Mouse (Mus musculus): Measurements from ENCODE around the gene E330021D16Rik. TPM values are rescaled to one million over a fixed set of nuclear protein-coding genes. Genes with fewer than 3 reads are reported as not detected.
A peak's percentile ranks its signal among the peaks of the same experiment; 100 is the strongest.
"Not testable (repeated sequence)": the region's sequence is repeated elsewhere in the genome, so short reads cannot be mapped to it uniquely, and the experiment has no call there.

E330021D16Rik gene
- total RNA-seq (2021): not detected

DNA sequence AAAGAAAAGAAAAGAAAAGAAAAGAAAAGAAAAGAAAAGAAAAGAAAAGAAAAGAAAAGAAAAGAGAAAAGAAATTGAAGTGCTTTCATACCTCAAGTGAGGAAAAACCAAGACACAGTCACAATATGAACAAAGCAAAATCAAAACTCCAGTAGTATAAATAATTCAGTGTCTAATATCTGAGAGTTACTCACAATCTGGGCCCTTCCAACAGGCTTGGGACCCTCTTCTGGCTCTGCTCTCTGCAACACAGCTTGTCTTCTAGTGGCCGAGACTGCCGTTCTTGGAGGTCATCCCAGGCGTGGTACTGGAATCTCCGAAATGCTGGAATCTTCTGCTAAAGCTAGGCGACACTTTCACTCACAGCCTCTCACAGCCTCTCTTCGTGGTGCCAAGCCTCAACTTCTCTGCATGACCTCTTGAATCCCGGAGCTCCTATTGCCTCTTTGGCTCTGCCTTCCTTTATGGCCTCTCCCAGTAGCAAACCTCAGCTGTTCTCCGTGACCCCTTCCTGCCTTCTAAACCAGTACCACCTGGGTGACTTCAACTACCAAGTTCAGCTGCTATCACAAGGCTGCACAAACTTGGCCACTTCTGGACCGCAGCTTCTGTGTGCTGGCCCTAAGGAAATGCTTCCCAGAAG, at the start of gene E330021D16Rik:
Gene E330021D16Rik, minus strand, starts transcription at position 437 of the 643 bp plus-strand sequence.
- DNase-seq: no peak
- intact Hi-C loops (cut with DNase I): no loop called here

- DNase-seq: no peak
- intact Hi-C loops (cut with DNase I): loop anchor here (2.0 kb wide), 1 partner anchor 42 kb away; no protein-coding TSS in a partner anchor
Measured at GRCm38 (mm10) chr6:136465021-136465420, 49.7 kb upstream of the E330021D16Rik start.

DNA sequence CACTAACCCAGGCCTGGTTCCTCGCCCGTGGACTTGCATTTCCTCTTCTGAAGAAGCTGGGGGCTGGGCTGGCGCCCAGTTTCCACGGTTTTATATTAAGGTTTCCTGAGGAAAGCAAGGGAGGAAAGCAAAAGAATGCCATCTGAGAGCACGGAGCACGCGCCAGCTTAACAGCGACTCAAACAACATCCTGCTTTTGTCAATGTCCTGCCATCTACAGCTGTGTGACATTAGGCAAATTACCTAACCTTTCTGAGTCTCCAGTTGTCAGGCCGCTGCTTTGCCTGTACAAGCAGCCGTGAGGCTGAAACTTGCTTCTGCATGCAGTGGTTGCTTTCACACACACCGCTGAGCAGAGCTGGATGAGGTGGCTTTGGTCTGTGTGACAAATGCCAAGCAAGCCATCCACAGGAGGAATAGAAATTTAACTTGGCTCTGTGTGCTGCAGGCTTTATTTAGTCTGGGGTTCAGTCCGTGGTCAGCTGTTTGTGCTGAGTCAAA, 48.8 kb upstream of the E330021D16Rik start:
- intact Hi-C loops (cut with DNase I): loop anchor here (2.0 kb wide), 1 partner anchor 41 kb away; no protein-coding TSS in a partner anchor

GRCm38 (mm10) chr6:136463491-136463890, 48.1 kb upstream of the E330021D16Rik start:
- intact Hi-C loops (cut with DNase I): no loop called here
- no peak for DNase-seq

More for the DNA sequence above, 48.8 kb upstream of the E330021D16Rik start:
- peak; percentile 28 to 41 for DNase-seq

DNA sequence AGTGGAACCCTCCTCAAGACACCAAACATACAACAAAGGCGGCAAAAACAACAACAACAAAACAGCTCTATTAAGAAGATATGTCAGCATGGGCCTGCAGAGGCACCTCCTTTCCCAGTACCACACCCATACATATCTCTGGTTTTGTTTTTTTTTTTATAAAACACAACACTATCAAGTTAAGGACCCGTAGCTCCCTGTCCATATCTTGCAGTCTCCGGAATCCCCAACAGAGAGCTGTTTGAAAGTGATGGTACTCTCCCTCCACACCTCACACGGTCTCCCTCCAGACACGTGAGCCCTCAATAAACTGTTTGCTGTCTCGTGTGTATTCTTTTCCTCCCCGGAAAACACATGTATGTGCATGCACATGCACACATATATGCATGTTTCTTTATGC, 43.8 kb upstream of the E330021D16Rik start:
- DNase-seq: no peak
- intact Hi-C loops (cut with DNase I): no loop called here

GRCm38 (mm10) chr6:136456302-136456701, 40.9 kb upstream of the E330021D16Rik start:
- intact Hi-C loops (cut with DNase I): no loop called here
- no peak for DNase-seq

DNA sequence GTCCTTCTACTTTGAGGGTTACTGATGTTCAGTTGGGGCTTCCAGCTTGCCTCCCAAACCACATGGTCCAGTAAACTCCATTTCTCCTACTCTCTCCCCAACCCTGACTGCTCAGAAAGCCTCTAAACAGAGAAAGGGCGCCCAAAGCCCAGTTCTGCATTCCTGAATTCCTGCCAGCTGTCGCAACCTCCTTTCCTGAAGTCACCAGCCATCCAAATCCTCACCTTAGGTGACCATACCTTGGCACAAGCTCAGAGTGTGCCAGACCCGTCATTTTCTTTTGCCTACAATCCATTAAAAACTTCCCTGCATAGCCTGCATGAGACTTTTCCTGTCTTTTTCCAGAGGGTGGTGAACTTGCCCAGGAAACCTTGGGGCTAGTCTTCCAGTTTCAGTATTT, 40.3 kb upstream of the E330021D16Rik start:
- intact Hi-C loops (cut with DNase I): no loop called here
- peak in 1 of 2 experiments; percentile 41 for DNase-seq

DNA sequence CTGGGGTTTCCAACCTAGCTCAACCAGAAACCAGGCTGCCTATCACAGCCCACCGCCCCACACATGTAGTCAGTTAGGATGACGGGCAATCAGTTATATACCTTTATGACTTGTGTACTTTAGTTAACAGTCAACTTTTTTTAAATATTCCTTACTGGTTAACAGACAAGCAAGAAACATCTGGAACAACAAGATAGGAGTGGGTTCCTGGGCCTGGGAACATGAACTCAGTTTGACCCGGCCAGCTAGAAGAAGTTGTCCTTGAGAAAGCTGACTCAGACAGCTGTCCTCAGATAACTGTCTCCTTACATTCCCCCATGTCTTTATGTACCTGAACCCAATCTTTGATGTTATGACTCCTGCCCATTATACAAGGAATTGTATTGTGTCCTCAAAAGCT, 37.3 kb upstream of the E330021D16Rik start:
- no peak for DNase-seq

GRCm38 (mm10) chr6:136450863-136451262, 35.5 kb upstream of the E330021D16Rik start:
- intact Hi-C loops (cut with DNase I): no loop called here
- no peak for DNase-seq

More for the DNA sequence above, 37.3 kb upstream of the E330021D16Rik start:
- intact Hi-C loops (cut with DNase I): no loop called here

DNA sequence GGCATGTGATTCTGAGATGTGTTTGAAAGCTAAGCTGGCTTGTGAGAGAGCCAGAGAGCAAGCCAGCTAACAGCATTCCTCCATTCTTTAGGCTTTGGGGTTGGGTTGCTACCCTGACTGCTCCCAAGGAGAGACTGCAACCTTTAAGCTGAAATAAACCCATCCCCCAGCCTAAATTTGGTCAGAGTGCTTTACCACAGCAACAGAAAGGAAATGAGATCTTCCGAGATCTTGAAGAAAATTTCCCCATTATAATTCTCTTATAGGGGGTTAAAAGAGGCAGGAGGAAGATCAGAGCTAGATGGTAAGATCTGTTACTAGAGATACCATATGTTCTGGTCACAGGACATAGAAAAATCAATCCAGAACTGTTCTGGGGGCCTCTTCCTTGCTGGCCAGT, 34.6 kb upstream of the E330021D16Rik start:
- intact Hi-C loops (cut with DNase I): no loop called here
- no peak for DNase-seq

DNA sequence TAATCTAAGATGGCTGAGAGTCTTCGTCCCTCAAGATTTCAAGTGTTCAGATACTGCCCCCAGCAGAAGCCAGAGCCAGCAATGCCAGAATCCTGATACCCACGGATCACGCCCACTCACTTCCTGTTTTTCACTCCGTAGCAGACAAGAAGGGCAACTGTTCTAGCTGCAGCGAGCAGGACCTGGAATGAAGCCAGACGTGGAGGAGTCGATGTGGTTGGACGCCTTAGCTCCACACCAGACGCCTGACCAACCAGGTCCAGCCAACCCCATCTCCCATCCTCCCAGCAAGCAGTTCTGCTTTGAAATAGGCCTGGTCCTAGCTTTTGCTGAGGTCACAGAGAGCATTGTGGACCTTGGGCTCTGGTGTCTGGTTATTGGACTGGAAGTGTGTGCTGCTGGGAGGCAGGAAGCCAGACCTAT, 33.9 kb upstream of the E330021D16Rik start:
- peak; percentile 53 to 59 for DNase-seq
- intact Hi-C loops (cut with DNase I): no loop called here

DNA sequence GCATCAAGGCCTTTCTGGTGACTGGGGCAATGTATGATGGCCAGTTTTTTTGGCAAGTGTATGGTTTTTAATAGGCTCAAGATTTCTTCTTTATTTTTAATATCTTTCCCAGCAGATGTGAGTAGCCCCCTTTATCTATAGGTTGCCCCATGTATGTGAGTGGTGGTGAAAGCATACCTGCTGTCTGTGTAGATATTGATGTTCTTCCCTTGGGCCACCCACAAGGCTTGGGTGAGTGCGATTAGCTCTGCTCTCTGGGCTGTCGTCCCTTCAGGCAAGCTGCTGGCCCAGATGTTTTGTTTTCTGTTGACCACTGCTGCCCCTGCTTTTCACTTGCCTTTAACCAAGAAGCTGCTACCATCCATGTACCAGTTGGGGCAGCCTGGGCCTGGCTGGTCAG, 23.8 kb upstream of the E330021D16Rik start:
- DNase-seq; intact Hi-C loops (cut with DNase I): not testable (repeated sequence)

DNA sequence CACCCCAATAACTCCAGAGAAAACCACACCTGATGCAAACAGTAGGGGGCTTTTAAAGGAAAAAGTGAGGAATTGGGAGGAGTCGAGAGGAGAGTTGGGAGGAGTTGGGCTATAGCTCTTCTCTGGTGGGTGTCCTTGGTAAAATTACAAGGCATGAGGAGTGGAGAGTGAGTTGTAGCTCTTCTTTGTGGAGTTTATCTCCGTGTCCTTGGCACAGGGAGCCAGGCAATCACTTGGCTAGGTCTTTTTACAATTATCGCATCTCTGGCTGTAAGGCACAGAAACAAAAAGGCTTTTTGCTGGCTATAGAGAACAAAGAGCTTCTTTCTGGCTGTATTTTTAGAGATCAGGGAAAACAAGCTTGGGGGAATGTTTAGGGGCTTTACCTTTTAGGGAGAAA, 20.8 kb upstream of the E330021D16Rik start:
- DNase-seq; intact Hi-C loops (cut with DNase I): not testable (repeated sequence)

- intact Hi-C loops (cut with DNase I): no loop called here
- no peak for DNase-seq
Measured at GRCm38 (mm10) chr6:136433573-136433972, 18.2 kb upstream of the E330021D16Rik start.

- intact Hi-C loops (cut with DNase I): no loop called here
- no peak for DNase-seq
Measured at GRCm38 (mm10) chr6:136431896-136432248, 16.5 kb upstream of the E330021D16Rik start.

GRCm38 (mm10) chr6:136431169-136431895, 16.0 kb upstream of the E330021D16Rik start:
- intact Hi-C loops (cut with DNase I): no loop called here
- DNase-seq: no peak

- no peak for DNase-seq
- intact Hi-C loops (cut with DNase I): no loop called here
Measured at GRCm38 (mm10) chr6:136429441-136429840, 14.1 kb upstream of the E330021D16Rik start.

- intact Hi-C loops (cut with DNase I): no loop called here
Measured at GRCm38 (mm10) chr6:136428412-136428811, 13.0 kb upstream of the E330021D16Rik start.

DNA sequence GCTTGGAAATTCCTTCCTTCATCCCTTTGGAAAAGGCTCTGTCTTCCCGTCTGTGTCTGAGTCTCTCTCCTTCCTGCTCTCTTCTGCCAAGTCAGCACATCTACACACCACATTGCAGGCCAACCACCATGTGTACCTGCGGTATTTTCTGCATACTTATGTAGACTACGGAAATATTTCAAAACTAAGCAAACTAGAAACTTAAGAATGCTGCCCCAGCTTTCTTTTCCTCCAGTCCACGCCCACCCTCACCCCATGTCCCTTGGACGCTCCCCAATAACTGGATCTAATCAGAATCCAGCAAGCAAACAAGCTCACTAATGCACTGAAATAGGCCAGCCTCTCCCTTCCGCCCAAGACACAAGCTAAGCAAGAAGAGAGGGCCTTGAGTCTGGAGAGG, 11.9 kb upstream of the E330021D16Rik start:
- no peak for DNase-seq
- intact Hi-C loops (cut with DNase I): no loop called here

More at GRCm38 (mm10) chr6:136428412-136428811, 13.0 kb upstream of the E330021D16Rik start:
- DNase-seq: no peak

GRCm38 (mm10) chr6:136425956-136426355, 10.6 kb upstream of the E330021D16Rik start:
- intact Hi-C loops (cut with DNase I): no loop called here
- DNase-seq: no peak

DNA sequence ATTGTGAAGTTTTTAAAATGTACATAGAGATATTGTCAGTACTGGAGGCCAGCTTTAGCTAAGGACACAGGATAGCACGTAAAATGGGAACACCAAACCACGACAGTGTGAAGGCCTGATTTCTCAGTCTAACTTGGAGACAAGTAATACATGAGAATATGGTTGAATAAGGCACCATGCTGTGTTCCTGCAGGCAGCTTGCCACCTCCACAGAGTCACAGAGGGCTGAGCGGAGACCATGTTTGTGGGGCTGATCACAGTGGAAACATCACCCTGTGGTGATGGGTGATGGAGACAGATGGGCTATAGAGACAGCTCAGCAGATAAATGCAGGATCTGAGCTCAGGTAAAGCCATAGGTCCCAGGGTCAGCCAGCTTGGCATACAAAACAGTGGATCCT, 8.8 kb upstream of the E330021D16Rik start:
- no peak for DNase-seq
- intact Hi-C loops (cut with DNase I): loop anchor here (5.0 kb wide), 2 partner anchors 198 to 318 kb away; no protein-coding TSS in a partner anchor

DNA sequence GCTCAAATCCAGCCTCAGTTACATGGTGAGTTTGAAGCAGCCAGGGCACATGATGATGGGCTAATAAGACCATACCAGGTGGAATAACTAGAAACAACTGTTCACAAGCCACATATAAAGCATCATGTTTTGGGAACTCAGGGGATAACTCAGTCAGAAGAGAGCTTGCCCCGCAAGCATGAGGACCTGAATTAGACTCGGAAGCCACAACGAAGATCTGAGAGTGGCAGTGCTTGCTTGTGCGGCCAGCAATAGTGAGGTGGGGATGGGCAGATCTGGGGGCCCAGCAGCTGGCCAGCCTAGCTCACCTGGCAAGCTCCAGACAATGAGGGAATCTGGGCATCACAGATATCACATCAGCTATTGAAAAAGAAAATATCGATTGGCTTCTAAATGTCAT, 7.8 kb upstream of the E330021D16Rik start:
- no peak for DNase-seq
- intact Hi-C loops (cut with DNase I): loop anchor here (2.0 to 5.0 kb wide), 5 partner anchors 42 to 319 kb away; no protein-coding TSS in a partner anchor
